Mouse (Mus musculus): ENCODE measurements around the gene Smpd3.

Smpd3 gene

GRCm38 (mm10) chr8:106337852-106338521 lies at the start of gene Smpd3:
TSS of gene Smpd3 (minus strand) at chr8:106337988.
- H3K36me3 ChIP-seq (ENCODE audit: control insufficient read depth, insufficient read depth, low read length, poor library complexity, severe bottlenecking) = no peaks in the 10 kb centered on the region
- DNase-seq (ENCODE audit: low read depth, low spot score) = peak; percentile 100
- no peaks in the 10 kb centered on the region for H3K27me3 ChIP-seq (ENCODE audit: control insufficient read depth, insufficient read depth, low read length, poor library complexity, severe bottlenecking)

- Histone ChIP-seq H3K36me3 (ENCODE audit: control insufficient read depth, insufficient read depth, low read length, poor library complexity, severe bottlenecking) (no peaks in the 10 kb centered on the region), H3K27me3 (ENCODE audit: control insufficient read depth, insufficient read depth, low read length, poor library complexity, severe bottlenecking) (no peaks in the 10 kb centered on the region)
- DNase-seq (ENCODE audit: low read depth, low spot score) = no peak
These were observed 43.2 kb upstream of the Smpd3 start for GRCm38 (mm10) chr8:106381026-106381425.

GRCm38 (mm10) chr8:106379357-106379756 lies 41.6 kb upstream of the Smpd3 start:
- Histone ChIP-seq H3K36me3 (ENCODE audit: control insufficient read depth, insufficient read depth, low read length, poor library complexity, severe bottlenecking) (no peaks in the 10 kb centered on the region), H3K27me3 (ENCODE audit: control insufficient read depth, insufficient read depth, low read length, poor library complexity, severe bottlenecking) (no peaks in the 10 kb centered on the region)
- DNase-seq (ENCODE audit: low read depth, low spot score) = peak; percentile 34

DNA sequence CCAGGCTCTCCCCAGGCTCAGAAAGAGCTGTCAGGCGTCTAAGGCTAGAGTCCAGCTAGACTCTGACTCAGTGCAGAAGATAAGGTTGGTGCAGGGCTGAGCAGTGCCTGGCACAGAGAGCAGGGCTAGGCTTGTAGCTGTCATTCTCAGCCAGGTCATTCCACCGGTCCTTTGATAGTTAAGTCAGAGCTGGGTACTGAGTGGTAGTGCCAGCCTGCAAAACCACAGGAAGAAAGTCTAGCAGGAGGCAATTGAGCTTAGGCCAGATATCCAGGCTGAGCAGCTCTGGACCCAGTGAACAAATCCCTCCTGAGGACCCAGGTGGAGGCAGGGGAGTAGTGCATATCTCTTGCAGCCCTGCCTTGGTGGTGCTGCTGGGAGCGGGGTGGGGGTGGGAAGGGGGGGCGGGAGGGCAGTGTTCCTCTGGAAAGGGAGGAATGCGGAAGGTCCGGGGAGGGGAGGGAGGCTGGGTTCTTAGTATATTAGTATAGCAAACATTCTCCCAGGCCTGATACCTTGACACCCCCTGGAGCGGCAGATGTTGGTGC lies 40.8 kb upstream of the Smpd3 start:
- no peak for DNase-seq (ENCODE audit: low read depth, low spot score)
- Histone ChIP-seq H3K27me3 (ENCODE audit: control insufficient read depth, insufficient read depth, low read length, poor library complexity, severe bottlenecking) (no peaks in the 10 kb centered on the region), H3K36me3 (ENCODE audit: control insufficient read depth, insufficient read depth, low read length, poor library complexity, severe bottlenecking) (no peaks in the 10 kb centered on the region)

DNA sequence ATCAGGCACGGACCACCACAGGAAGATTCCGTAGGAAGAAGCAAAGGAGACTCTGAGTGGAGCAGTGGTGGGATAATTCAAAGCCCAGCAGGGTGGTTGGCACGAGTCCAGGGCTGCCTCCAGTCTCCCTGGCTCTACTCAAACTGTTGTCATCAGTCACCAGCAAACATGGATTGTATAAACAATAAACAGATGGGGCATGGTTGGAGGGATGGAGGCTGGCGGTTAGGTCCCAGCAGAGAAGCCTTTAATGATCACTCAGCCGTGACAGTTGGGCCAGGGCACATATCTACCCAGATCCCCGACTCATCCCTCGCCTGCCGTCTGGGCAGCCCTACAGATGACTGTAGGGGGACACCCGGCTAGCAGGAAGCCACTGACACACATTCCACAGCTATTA lies 39.1 kb upstream of the Smpd3 start:
- Histone ChIP-seq H3K27me3 (ENCODE audit: control insufficient read depth, insufficient read depth, low read length, poor library complexity, severe bottlenecking) (no peaks in the 10 kb centered on the region), H3K36me3 (ENCODE audit: control insufficient read depth, insufficient read depth, low read length, poor library complexity, severe bottlenecking) (no peaks in the 10 kb centered on the region)
- no peak for DNase-seq (ENCODE audit: low read depth, low spot score)

DNA sequence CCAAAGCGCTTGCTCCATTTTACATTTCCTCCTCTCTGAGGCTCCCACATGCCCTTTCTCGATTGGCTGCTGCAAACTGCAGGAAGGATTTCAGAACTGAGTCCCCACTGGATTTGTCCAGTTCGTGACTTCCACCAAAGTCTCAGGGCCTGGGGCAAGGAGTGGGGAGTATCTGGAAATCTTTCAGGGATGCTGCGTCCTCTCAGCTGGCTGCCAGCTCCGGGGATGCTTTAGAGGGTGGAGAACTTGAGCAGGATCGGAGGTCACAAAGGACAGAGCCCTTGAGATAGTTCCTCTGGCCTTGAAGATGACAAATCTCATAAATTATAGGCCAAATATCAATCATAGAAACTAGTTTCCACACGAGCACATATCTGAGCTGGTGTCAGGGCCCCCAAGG lies 38.2 kb upstream of the Smpd3 start:
- H3K36me3 ChIP-seq (ENCODE audit: control insufficient read depth, insufficient read depth, low read length, poor library complexity, severe bottlenecking) = no peaks in the 10 kb centered on the region
- DNase-seq (ENCODE audit: low read depth, low spot score) = no peak
- H3K27me3 ChIP-seq (ENCODE audit: control insufficient read depth, insufficient read depth, low read length, poor library complexity, severe bottlenecking) = no peaks in the 10 kb centered on the region

DNA sequence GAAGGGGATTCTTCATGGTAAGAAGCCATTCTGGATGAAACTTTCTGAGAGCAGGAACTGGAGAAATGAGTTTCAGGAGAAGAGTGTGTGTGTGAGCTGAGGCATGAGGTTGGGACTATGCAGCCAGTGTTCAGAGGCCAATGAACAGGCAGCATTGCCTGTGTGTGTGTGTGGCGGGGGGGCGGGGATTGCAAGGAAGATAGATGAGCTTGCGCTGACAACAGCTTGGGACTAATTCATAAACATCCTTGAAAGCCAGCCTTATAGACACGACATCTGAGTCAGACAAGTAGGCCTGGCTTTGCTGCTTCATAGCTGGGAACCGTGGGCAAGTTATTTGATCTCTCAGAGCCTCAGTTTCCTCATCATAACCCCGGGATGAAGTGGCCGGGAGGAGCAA lies 31.3 kb upstream of the Smpd3 start:
- H3K36me3 ChIP-seq (ENCODE audit: control insufficient read depth, insufficient read depth, low read length, poor library complexity, severe bottlenecking) = no peaks in the 10 kb centered on the region
- DNase-seq (ENCODE audit: low read depth, low spot score) = no peak
- no peaks in the 10 kb centered on the region for H3K27me3 ChIP-seq (ENCODE audit: control insufficient read depth, insufficient read depth, low read length, poor library complexity, severe bottlenecking)

DNA sequence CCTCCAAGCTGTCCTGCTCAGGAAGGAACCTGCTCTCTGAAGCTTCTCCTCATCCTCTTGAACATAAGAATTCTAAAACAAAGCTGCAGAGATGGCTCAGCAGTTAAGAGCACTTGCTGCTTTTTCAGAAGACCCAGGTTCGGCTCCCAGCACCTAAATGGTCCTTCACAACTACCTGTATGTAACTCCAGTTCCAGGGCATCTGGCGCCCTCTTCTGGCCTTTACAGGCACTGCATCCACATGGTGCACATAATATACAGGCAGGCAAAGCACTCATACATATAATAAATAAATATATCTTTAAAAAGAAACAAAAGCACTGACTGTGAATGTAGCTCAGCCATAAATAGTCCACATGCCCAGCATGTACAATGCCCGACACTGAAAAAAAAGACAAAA lies 30.7 kb upstream of the Smpd3 start:
- H3K36me3 ChIP-seq (ENCODE audit: control insufficient read depth, insufficient read depth, low read length, poor library complexity, severe bottlenecking) = no peaks in the 10 kb centered on the region
- peak; percentile 39 for DNase-seq (ENCODE audit: low read depth, low spot score)
- H3K27me3 ChIP-seq (ENCODE audit: control insufficient read depth, insufficient read depth, low read length, poor library complexity, severe bottlenecking) = no peaks in the 10 kb centered on the region

DNA sequence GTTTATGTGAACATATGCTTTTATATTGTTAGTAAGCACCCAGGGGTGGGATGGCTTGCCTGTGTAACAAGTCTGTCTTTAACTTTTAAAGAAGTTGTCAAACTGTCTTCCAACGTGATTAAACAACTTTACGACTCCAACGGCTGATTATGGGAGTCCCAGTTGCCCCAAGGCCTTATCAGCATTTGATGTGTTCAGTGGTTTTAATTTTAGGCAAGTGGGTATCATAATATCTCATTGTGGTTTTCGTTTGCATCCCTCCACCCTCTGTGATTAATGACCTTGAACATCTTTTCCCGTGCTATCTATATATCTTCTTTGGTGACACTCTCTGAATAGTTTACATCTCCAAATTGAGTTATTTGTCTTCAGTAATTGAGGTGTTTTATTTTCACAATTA lies 27.0 kb upstream of the Smpd3 start:
- no peaks in the 10 kb centered on the region for H3K36me3 ChIP-seq (ENCODE audit: control insufficient read depth, insufficient read depth, low read length, poor library complexity, severe bottlenecking)
- DNase-seq (ENCODE audit: low read depth, low spot score) = no peak
- H3K27me3 ChIP-seq (ENCODE audit: control insufficient read depth, insufficient read depth, low read length, poor library complexity, severe bottlenecking) = no peaks in the 10 kb centered on the region

DNA sequence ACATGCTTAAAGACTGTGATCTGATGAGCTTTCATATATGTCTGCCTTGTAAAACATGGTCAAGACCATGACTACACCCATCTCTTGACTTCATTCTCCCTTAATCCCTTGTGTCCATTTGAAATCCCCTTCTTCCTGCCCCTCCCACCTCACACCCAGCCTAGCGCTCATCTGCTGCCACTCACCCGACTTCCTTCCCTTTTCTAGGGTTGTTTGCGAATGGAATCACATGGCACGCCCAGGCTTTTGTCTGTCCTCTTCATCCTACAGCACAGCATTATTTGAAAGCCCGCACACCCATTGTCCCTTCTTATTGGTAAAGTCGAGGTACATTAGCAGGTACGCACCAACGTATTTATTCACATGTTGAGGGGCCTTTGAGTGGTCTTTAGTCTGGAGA lies 26.5 kb upstream of the Smpd3 start:
- H3K27me3 ChIP-seq (ENCODE audit: control insufficient read depth, insufficient read depth, low read length, poor library complexity, severe bottlenecking) = no peaks in the 10 kb centered on the region
- peak; percentile 50 for DNase-seq (ENCODE audit: low read depth, low spot score)
- H3K36me3 ChIP-seq (ENCODE audit: control insufficient read depth, insufficient read depth, low read length, poor library complexity, severe bottlenecking) = no peaks in the 10 kb centered on the region

GRCm38 (mm10) chr8:106363321-106363720 lies 25.5 kb upstream of the Smpd3 start:
- DNase-seq (ENCODE audit: low read depth, low spot score) = no peak
- no peaks in the 10 kb centered on the region for H3K27me3 ChIP-seq (ENCODE audit: control insufficient read depth, insufficient read depth, low read length, poor library complexity, severe bottlenecking)
- no peaks in the 10 kb centered on the region for H3K36me3 ChIP-seq (ENCODE audit: control insufficient read depth, insufficient read depth, low read length, poor library complexity, severe bottlenecking)

DNA sequence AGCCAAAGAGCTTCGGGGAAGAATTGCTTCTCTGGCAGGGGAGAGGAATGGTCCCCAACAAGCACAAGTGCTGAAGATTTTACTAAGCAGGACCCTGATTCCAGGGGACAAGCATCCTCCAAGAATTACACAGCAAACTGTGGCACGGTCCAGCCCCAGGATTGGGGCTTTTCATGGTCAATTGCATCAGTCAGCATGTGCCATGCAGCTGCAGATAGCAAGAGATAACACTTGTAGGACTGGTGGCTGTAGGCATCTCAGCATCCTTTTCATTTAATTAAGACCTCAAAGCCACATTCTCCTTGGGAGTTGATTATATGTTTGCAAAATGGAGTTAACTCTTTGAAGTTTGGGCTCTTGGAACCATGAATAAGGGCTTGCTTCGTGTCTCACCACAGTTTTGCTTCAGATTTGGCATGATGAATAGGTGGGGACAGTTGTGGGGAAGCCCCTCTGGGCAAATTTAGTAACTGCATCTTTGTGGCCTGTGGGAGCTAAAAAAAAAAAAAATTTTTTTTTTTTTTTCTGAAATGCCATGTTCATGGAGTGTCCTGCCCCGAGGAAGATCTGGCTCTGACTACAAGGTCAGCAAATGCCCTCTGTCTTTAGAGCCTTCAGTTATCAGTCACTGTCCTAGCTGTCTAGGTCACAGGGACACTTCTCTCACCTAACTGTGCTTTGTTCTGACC lies 22.0 kb upstream of the Smpd3 start:
- DNase-seq (ENCODE audit: low read depth, low spot score) = no peak
- H3K36me3 ChIP-seq (ENCODE audit: control insufficient read depth, insufficient read depth, low read length, poor library complexity, severe bottlenecking) = no peaks in the 10 kb centered on the region
- H3K27me3 ChIP-seq (ENCODE audit: control insufficient read depth, insufficient read depth, low read length, poor library complexity, severe bottlenecking) = no peaks in the 10 kb centered on the region

- no peak for DNase-seq (ENCODE audit: low read depth, low spot score)
- Histone ChIP-seq H3K36me3 (ENCODE audit: control insufficient read depth, insufficient read depth, low read length, poor library complexity, severe bottlenecking) (no peaks in the 10 kb centered on the region), H3K27me3 (ENCODE audit: control insufficient read depth, insufficient read depth, low read length, poor library complexity, severe bottlenecking) (no peaks in the 10 kb centered on the region)
These were observed 13.3 kb upstream of the Smpd3 start for GRCm38 (mm10) chr8:106351135-106351534.

DNA sequence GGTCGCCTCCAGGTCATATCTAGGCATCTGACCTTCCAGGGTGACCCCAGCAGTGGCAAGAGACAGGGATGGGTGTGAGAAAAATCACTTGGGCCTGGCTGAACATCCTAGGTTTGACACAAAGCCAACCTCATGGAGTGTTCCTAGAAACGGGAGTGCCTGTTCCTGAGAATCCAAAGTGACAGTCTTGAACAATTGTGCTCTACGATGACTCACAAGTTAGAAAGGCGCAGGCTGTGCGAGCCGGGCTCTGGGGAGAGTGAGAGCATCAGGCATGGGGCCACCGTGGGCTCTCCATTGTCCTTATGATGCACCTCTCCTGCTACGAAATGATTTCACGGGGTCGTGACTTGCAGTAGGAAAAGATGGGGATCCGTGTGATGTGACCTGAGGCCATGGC lies 11.6 kb upstream of the Smpd3 start:
- Histone ChIP-seq H3K36me3 (ENCODE audit: control insufficient read depth, insufficient read depth, low read length, poor library complexity, severe bottlenecking) (no peaks in the 10 kb centered on the region), H3K27me3 (ENCODE audit: control insufficient read depth, insufficient read depth, low read length, poor library complexity, severe bottlenecking) (no peaks in the 10 kb centered on the region)
- no peak for DNase-seq (ENCODE audit: low read depth, low spot score)

DNA sequence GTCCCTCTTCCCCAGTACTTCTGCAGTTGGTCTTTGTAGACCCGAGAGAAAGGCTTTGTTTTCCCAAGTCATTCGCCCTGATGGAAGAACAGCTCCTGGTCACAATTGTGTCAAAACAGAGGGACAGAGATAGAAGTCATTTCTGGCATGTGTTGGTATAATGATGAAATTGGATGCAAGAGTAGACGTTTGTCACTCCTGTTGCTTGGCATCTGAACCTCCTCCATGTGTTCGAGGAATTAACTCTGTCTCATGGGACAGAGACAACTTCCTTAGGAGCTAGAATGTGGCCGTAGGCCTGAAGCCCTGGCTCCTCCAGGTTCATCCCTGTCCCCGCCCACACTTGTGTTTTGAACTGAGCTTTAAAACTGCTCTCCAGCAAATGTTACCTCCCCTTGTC lies 8.3 kb upstream of the Smpd3 start:
- no peak for DNase-seq (ENCODE audit: low read depth, low spot score)
- Histone ChIP-seq H3K36me3 (ENCODE audit: control insufficient read depth, insufficient read depth, low read length, poor library complexity, severe bottlenecking) (no peaks in the 10 kb centered on the region), H3K27me3 (ENCODE audit: control insufficient read depth, insufficient read depth, low read length, poor library complexity, severe bottlenecking) (no peaks in the 10 kb centered on the region)
